In genomic region chr13:83638735-83639134, GRCm38 (mm10) we compare ENCODE assay signal across 18 mouse cellular contexts.
"Had no signal": no experiment of that assay in that cellular context is flagged by ENCODE, and none has a peak within 500 bp of the region (broad histone marks: within the 10 kb centered on the region; RNA-seq: fewer than 3 reads in every experiment).

No protein-coding gene starts in this region.

- DNase-seq: liver, postnatal 0 days; lung, adult 2 months; lung, postnatal 14 days; lung, postnatal 36 days; right cerebral cortex, postnatal 14 days; thymus, adult 2 months; thymus, postnatal 25 days; thymus, postnatal 4 days had no signal

- H3K4me2 ChIP-seq: lung, embryonic 15.5 days; midbrain, embryonic 11.5 days; midbrain, embryonic 13.5 days; midbrain, embryonic 15.5 days; neural tube, embryonic 12.5 days; stomach, embryonic 15.5 days had no signal

- H3K27me3 ChIP-seq: lung, embryonic 15.5 days; megakaryocyte, embryonic 14.5 days; midbrain, embryonic 13.5 days; midbrain, embryonic 15.5 days; neural tube, embryonic 12.5 days; stomach, embryonic 15.5 days had no signal

- H3K4me3 ChIP-seq: lung, embryonic 15.5 days; megakaryocyte, embryonic 14.5 days; midbrain, embryonic 13.5 days; midbrain, embryonic 15.5 days; neural tube, embryonic 12.5 days; stomach, embryonic 15.5 days had no signal

- H3K9ac ChIP-seq: liver, postnatal 0 days; lung, embryonic 15.5 days; midbrain, embryonic 13.5 days; midbrain, embryonic 15.5 days; neural tube, embryonic 12.5 days; stomach, embryonic 15.5 days had no signal

- H3K27ac ChIP-seq: lung, embryonic 15.5 days; macrophage; midbrain, embryonic 13.5 days; midbrain, embryonic 15.5 days; neural tube, embryonic 12.5 days; stomach, embryonic 15.5 days; stomach, postnatal 0 days had no signal

- ATAC-seq: liver, postnatal 0 days; lung, postnatal 0 days; midbrain, embryonic 13.5 days; midbrain, embryonic 15.5 days had no signal

- H3K36me3 ChIP-seq: lung, embryonic 15.5 days; midbrain, embryonic 13.5 days; midbrain, embryonic 15.5 days; neural tube, embryonic 12.5 days; stomach, embryonic 15.5 days had no signal

- H3K4me1 ChIP-seq: lung, embryonic 15.5 days; midbrain, embryonic 13.5 days; midbrain, embryonic 15.5 days; neural tube, embryonic 12.5 days; stomach, embryonic 15.5 days had no signal

- H3K9me3 ChIP-seq: lung, embryonic 15.5 days; megakaryocyte, embryonic 14.5 days; midbrain, embryonic 13.5 days; midbrain, embryonic 15.5 days; neural tube, embryonic 12.5 days; stomach, embryonic 15.5 days had no signal
